Mouse (Mus musculus): ENCODE measurements around the gene Mastl. TPM values are rescaled to one million over a fixed set of nuclear protein-coding genes. Genes with fewer than 3 reads are reported as not detected.

The Mastl gene
- 1 to 10 TPM in 1 of 4 experiments, under 1 TPM in 3; 0.51 to 1.3 (median 0.74) TPM for total RNA-seq (2022)

DNA sequence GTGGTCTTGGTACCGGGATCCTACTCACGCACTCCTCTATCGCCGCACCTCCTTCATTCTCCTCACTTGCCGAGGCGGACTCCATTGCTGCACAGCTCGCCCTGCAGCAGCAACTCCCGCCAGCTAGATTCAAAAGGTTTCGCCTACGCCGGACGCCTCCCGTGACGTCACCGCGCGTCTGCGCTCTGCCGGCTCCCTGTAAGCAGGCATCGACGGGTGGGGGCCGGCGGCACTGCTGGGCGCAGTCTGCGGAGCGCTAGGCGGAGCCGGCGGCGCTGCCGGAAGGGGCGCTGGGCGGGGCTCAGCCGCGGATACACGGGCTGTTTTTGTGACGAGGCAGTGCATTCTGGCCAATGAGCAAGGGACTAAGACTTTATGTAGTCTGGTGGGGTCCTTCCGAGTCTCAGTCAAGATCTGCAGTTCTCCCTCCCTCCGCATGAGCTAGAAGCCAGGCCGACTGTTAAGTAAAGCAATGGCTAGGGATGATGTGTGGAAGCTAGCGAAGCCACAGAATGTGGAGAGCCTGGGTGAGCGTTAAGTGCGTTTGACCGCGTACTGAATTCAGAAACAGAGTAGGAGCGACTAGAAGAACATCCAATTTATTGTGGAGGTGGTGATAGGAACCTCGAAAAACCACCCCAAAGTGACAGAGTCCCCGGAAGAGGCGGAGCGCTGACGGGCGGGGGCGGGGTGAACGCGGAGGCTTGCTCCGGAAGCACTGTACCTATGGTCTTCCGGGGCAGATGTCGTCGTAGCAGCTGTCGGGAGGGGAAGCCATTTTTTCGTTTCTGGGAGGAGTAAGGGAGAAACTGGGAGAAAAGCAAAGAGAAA lies at the start of gene Mastl, which contains the start of gene Yme1l1:
TSS of gene Mastl (minus strand) at position 248 of the 831 bp plus-strand sequence.
TSS of gene Yme1l1 (plus strand) at position 593 of the 831 bp plus-strand sequence.
- DNase-seq (ENCODE audit: low spot score in 2 of 2) = peak; percentile 97

DNA sequence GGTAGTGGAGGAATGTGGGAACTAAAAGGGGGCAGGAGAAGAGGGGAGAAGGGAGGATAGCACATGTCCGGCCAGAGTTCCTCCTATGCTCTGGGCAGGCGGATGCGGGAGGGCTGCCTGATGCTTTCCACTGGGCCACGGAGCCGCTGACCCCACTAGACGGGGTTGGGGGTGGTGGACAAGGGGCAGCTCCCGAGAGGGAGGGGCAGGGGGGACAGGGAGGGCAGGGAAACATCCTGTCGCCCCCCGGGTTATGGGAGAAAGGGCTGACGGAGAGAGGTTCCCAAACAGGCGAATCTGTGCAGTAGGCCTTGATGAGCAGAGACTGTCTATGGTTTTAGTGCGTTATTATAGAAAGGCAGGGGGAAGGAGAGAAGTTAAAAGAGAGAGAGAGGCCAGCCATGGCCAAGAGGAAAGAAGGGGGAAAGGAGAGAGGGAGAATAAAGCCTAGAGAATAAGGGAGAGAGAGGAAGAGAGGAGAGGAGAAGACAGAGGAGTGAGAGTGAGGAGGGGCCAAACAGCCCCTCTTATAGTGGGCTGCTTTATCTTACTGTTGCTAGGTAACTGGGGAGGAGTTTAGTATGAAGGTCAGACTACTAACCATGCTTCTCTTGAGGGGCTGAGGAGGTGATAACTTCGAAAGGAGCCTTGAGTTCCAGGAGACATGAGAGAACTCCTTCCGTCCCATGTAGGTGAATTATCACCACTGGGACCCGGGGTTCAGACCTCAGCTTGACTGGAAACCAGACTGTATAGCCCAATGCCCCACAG lies 47.3 kb upstream of the Mastl start:
- DNase-seq (ENCODE audit: low spot score in 2 of 2) = no peak

DNA sequence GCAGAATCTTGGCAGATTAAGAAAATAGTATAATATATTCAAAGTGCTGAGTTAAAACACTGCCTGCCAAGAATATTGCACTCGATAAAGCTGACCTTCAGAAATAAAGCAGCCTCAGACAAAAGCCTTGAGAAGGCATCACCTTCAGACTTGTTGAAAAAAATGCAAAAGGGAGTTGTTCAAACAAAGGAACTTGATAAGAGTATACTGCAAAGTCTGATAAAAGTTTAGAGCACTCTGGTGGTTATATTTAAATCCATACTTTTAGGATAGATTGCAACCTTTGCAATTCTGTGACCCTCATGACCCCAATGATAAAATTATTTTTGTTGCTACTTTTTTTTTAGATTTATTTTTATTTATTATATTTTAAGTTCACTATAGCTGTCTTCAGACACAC lies 45.2 kb upstream of the Mastl start:
- DNase-seq (ENCODE audit: low spot score in 2 of 2) = no peak

DNA sequence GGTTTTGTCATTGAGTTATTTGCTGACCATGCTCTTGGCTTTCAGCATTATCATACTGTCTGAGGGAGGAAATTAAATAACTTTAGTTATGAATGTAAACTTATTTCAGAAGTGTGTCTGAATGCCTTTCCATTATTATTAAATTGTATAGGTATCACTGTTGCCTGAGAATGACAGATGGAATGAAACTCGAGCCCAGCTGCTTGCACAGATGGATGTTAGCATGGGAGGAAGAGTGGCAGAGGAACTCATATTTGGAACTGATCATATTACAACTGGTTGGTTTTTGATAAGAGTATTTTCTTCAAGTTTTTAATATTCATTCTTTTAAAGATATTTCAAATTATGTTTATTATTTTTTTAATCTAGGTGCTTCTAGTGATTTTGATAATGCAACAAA lies 38.5 kb upstream of the Mastl start:
- DNase-seq (ENCODE audit: low spot score in 2 of 2) = peak; percentile 33 to 64

DNA sequence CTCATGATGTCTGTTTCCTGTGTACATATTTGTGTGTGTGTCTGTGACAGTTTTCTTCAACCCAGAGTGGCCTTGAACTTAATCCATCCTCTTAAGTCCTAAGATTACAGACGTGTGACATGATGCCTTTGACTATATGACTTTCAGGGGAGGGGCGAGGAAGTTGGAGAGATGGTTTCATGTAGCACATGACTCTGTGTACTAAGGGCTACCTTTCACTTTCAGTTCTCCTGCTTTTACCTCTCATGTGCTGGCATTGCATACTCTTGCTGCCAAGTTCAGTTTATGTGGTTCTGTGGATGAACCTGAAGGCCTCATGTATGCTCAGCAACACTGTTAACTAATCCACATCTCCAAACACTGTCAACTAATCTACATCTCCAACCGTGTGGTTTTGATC lies 16.5 kb upstream of the Mastl start:
- DNase-seq (ENCODE audit: low spot score in 2 of 2) = no peak

DNA sequence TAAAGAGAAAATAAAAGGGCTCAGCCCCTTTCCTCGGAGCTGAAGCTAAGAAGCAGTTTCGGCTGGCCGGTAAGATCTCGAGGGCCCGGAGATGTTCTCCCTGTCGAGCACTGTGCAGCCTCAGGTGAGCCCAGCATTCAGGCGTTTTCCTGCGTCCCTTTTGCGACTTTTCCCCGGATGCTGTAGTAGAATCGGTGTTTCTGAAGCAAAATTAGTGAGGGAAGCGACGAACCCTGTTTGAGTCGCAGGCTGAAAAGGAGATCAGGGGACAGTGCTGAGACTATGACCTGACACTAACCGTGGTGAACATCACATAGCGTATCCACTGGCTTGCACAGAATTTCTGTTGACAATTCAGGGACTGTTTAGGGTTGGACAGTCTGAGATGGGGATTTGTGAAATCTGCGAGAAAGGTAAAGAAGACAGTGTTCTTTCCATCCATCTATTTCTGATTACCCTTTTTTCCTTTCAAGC lies 821 bp upstream of the Mastl start:
- no peak for DNase-seq (ENCODE audit: low spot score in 2 of 2)

DNA sequence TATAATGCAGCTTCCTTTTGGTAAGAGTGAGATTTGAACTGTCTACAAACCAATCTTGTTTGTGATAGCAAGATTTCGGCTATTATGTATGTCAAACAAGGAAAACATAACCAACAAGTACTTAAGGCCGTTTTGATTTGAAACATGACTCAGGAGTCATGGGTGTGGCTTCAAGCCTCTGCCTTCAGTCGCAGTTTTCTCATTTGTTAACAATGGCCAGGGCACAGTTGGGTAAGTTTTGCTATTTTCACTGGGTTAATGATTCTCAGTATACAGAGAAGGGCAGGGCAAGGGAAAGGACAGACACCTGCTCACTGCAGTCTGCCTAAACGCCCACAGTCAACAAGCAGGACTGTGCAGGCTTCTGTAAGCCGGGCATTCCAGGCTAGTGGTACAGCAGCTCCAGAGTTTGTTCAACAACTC lies 614 bp downstream of the Mastl start:
- peak in 1 of 2 experiments; percentile 7 for DNase-seq (ENCODE audit: low spot score in 2 of 2)

DNA sequence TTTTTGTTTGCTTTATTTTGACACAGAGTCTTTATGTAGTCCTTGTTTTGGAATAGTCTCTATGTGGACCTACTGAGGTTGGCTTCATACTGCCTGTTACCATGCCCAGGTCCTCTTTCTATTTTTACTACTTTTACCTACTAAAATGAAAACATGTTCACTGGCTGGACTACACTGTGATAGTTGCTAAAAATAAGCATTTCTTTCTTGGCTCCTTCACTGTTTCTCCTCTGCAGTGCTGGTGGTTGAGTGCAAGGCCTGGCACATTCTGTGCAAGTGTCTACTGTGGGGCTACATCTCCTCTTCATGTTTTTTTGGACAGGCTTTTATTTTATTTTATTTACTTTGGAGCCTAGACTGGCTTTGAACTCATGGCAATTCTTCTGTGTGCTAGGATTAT lies 36.3 kb downstream of the Mastl start:
- no peak for DNase-seq (ENCODE audit: low spot score in 2 of 2)

DNA sequence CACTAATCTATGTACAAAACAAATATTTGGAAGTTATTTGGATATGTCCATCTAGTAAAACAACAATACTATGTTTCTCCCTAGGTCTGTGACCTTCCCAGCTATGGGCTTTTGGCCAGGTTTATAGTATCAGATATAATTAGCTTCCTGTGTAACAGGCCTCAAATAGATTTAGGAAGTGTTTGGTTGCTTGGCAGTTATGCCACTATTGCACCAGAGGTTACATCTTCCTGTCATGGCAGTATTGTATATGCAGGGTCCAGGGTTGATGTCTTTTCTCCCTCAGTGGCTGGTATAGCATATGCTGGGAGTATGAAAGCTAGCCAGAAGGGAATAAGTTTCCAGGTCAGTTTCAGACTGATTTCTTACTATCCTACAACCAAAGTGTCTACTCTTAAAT lies 53.6 kb downstream of the Mastl start:
- DNase-seq (ENCODE audit: low spot score in 2 of 2) = no peak

DNA sequence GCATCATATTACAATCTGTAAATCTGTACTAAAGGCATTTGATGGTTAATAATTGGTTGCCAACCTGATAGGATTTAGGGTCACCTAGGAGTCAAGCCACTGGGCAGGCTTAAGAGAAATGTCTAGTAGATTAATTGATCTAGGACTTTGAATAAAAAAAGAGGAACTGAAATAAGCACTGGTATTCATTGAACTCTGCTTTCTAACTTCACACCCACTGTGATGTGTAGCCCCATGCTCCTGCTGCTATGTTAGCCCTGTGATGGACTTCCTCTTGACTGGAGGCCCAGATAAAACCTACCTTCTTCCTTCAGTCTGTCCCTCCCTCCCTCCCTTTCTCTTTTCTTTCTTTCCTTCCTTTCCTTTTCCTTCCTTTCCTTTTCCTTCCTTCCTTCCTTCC lies 58.8 kb downstream of the Mastl start:
- DNase-seq (ENCODE audit: low spot score in 2 of 2) = no peak

DNA sequence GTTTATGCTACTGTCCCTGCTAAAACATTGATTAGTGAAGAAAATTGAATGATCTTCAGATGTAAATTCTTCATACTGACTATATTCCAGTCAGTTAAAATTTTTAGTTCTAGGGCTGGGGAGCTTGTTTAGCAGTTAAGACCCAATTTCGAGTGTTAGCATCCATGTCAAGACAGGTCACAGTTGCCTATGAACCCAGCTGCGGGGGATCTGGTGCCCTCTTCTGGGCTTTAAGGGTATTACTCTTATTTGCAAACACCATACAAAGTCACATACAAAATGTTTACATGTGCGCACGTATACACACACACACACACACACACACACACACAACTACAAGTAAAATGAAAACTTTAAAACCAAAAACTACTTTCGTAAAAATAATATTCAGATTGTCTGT lies 63.6 kb downstream of the Mastl start:
- DNase-seq (ENCODE audit: low spot score in 2 of 2) = no peak

DNA sequence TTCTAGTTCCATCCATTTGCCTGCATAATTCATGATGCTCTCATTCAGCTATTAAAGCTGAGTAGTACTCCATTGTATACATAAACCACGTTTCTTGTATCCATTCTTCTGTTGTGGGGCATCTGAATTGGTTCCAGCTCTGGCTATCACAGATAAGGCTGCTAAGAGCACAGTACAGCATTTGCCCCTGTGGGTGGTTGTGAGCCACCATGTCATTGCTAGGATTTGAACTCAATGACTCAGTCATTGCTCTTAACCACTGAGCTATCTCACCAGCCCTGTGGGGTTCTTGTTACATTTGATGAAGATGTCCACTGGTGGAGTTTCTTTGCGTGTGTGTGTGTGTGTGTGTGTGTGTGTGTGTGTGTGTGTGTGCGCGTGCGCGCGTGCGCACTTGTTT lies 71.3 kb downstream of the Mastl start:
- no peak for DNase-seq (ENCODE audit: low spot score in 2 of 2)

DNA sequence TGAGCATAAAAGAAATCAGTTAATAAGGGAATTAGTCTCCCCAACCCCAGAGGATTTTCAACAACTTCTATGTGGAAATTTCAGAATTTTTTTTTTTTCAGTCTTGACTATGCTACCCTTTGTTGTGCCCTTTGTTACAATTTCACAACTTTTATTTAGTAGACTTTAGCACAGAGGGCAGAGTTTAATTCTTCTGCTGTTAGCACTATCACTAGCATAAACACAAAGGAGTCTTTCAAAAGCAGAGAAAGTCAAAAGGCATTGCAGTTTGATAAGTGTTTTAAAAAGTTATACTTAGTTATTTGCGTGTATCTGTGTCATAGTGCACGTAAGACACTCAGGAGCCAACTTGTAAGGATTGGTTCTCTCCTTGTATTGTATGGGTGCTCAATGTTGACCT lies 77.2 kb downstream of the Mastl start:
- no peak for DNase-seq (ENCODE audit: low spot score in 2 of 2)

DNA sequence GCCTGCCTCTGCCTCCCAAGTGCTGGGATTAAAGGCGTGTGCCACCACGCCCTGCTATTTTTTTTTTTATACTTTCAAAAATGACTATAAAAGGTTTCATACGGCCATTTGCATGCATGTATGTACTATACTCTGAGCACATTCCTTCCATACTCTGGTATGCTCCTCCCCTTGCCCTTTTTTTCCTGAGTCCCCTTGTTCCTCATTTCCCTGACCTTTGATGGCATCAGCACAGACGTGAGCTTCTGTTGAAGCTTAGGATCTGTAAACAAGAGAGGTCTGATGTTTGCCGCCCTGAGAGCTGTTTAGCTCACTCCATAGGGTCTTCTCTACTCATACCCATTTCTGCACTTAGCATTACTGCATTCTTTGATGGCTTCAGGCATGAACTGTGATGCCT lies 78.1 kb downstream of the Mastl start:
- no peak for DNase-seq (ENCODE audit: low spot score in 2 of 2)

DNA sequence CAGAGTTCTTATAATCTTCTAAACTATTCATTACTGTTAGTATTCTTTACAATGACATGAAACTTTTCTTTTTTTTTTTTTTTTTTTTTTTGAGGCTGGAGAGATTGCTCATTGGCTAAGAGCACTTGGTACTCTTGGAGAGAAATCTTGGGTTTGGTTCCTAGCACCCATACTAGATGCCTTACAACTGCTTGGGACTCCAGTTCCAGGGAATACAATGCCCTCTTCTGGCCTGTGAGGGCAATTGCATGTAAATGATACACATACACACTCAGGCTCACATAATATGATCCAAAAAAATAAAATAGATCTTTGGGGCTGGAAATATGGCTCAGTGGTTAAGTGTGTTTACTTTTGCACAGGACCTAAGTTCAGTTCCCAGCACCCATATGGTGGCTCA lies 79.0 kb downstream of the Mastl start:
- DNase-seq (ENCODE audit: low spot score in 2 of 2) = no peak

DNA sequence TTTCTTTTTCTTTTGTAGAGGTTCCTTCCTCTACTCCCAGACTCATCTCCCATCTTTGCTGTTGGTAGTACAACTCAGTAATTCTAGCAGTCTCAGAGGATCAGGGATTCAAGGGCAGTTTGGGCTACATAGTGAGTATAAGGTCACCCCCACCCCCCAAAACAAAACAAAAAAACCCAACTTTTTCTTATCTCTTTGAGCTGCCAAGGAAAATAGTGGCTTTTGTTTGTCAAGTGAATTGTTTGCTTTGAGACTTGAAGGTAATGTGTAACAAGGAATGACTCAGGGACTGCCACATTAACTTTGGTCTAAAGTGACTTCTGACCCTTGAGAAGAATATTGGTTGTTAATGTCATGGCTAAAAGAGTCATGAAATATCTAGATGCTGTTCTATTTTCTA lies 80.0 kb downstream of the Mastl start:
- DNase-seq (ENCODE audit: low spot score in 2 of 2) = no peak

DNA sequence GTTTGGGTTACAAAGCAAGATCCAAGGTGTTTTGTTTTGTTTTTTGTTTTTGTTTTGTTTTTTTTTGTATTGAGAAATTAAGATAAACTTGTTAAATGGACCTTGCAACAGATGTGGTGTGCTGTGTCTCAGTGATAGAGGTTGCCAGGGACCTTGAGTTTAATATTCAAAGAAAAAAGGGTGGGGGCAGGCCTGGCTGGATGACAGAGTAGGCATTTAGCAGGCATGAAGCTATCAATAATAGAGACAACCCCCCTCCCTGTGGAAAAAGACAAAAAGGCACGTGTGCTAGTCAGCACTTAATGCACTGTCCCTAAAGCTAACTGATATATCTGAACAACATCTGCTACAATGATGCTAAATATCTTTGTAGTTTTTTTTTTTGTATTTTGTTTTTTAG lies 84.4 kb downstream of the Mastl start:
- DNase-seq (ENCODE audit: low spot score in 2 of 2) = no peak

DNA sequence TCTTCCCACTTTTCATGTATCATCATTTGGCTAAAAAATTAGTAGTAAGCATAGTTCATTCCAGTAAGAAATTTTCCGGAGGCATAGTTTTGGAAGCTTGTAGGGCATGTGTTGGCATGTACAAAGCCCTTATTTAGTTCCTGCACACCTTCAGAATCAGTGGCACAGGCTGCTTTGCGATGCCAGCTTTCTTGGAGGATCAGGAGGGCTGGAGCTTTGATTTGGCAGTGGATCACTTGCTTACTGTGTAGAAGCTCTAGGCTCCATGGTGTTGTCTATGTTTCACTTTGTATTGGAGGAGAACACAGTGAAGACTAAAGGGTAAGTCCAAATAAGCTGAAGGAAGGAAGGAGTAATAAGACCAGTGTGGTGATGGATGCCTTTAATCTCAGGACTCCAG lies 85.3 kb downstream of the Mastl start:
- no peak for DNase-seq (ENCODE audit: low spot score in 2 of 2)

DNA sequence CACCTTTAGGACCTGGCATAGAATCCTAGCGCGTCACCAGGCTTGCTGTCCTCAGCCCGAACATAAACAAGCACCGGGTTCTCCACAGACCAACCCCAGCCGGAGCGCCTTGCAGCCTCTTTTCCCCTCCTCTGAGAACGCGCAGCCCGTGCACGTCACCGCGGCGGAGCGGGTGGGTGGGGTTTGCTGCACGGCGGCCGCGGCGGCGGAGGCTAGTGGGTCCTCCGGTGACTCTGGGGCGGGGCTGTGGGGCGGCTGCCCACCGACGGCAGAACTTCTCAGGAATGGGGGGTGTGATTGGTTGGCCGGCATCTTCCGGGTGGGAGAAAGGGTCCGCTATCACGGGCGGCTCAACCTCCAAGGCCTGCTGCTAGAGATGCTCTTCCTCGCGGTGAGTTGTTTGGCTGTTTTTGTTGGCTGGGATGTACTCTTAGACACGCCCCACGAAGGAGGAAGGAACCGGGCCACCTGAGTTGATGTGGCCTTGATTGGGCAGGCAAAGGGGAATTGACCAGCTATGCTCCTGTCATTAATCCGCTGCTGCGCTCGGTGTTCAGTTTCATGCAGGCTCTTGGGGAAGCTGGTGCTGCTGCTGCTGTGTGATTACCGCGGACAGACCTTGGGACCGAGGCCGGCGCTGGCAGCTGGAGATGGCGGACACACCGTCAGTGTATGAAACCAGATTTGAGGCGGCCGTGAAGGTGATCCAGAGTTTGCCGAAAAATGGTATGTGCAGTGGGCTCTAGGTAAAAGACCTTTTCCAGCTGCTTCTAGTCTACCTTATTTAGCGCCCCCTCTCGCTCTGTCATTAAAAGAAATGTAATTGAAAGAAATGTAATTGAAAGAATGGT lies 86.7 kb downstream of the Mastl start:
- peak; percentile 92 for DNase-seq (ENCODE audit: low spot score in 2 of 2)

DNA sequence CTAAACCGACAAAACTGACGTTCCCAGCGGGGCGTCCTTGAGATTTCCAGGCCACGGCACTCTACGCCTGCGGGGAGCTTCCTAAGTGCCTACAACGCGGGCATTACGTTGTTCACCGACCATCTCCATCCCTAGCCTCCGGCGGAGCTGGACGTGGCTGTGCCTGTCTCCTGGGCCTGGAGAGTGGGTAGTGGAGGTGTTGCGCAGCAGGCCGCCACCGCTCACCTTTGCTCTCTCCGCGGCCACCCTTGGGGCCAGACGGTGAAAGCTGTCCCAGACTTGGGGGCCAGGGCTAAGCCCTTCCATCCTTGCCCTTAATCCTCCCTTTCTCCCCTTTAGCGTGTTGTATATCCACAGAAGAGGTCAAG lies 87.5 kb downstream of the Mastl start:
- no peak for DNase-seq (ENCODE audit: low spot score in 2 of 2)

DNA sequence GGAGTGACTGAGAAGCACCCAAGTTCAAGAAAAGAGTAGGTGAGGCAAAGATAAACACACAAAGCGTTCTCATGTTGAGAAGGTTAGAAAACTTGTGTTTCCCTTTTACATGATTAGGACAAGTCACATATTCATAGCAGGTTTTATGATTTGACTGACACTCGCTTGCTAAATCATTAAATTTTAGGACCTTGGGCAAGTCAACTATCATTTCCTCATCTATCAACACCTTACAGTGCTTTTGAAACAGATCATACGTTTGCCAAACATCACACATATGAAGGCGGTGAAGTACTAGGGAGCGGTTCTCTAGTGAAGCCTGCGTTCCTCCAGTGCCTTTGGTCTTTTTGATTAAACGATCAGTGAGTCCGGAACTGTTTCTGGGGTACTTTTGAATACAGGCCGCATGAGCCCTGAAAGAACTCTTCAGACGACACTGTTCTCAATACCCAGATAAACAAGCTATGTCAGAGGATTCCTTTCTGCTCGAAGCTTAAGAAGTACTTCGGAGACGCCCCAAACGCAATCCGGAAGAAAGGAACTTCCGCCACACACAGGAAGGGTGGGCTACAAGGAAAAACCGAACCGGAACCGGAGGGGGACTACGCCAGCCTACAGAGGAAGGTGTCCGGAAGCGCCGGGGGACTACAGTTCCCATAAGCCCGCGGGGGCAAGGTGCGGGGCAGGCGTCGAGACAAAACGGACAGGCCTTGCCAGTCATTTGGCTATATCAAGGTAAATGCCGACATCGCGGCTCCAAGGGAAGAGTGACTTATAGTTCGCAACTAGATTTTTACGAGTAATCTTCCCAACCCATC lies 88.1 kb downstream of the Mastl start, which contains the start of gene Acbd5:
TSS of gene Acbd5 (plus strand) at position 616 of the 818 bp plus-strand sequence.
- peak; percentile 94 to 95 for DNase-seq (ENCODE audit: low spot score in 2 of 2)
